10 mouse cellular contexts compared by ENCODE assay signal in genomic region chr14:86395531-86395930, GRCm38 (mm10).
A peak's percentile ranks its signal among the peaks of the same experiment; 100 is the strongest.
DNase-seq lines count a peak whose midpoint lies in the region; ATAC-seq and TF ChIP-seq lines count a peak whose summit lies in the region.
"Had no signal": no experiment of that assay in that cellular context is flagged by ENCODE, and none has a peak within 500 bp of the region (broad histone marks: within the 10 kb centered on the region; RNA-seq: fewer than 3 reads in every experiment).

No protein-coding gene starts in this region.

- DNase-seq in heart, adult 8-10 months (ENCODE audit: low spot score), result no peak
- no peak for DNase-seq in spleen, postnatal 4 days (ENCODE audit: low spot score in 2 of 2)
- no peak for DNase-seq in ovary, adult 18-20 months (ENCODE audit: low spot score)
- DNase-seq: cerebellum, adult 18-20 months; kidney, adult 11 months had no signal

- no peaks in the 10 kb centered on the region for H3K27me3 ChIP-seq in heart, embryonic 15.5 days
- H3K27me3 ChIP-seq in E14TG2a.4 (ENCODE audit: insufficient read depth, low read length), result peaks cover 16% of the 10 kb centered on the region
- peaks cover 13% of the 10 kb centered on the region; the same call in 1 of the 2 replicates for H3K27me3 ChIP-seq in embryonic facial prominence, embryonic 13.5 days
- H3K27me3 ChIP-seq in hindbrain, embryonic 16.5 days (replicated peaks; ENCODE audit: control insufficient read depth, insufficient read depth, low read length), result no peaks in the 10 kb centered on the region
- H3K27me3 ChIP-seq in liver, embryonic 12.5 days (replicated peaks), result peaks cover 11% of the 10 kb centered on the region

- no peak for TF ChIP-seq CTCF in E14TG2a.4 (conservative IDR thresholded peaks at IDR 0.05; ENCODE audit: low read length)

- 33% methylated on average over 10 of the region's 10 CpGs for WGBS in heart, embryonic 15.5 days
- WGBS in embryonic facial prominence, embryonic 13.5 days, result 18% methylated on average over 10 of the region's 10 CpGs
- 14% methylated on average over 10 of the region's 10 CpGs for WGBS in hindbrain, embryonic 16.5 days
- 27% methylated on average over 10 of the region's 10 CpGs for WGBS in liver, embryonic 12.5 days (ENCODE audit: insufficient replicate concordance)

- peak overlapping the region; percentile 28 for H3K4me3 ChIP-seq in heart, embryonic 15.5 days
- H3K4me3 ChIP-seq in E14TG2a.4 (replicated peaks; ENCODE audit: low read length), result peak overlapping the region; percentile 45; the same call in 1 of the 2 replicates
- H3K4me3 ChIP-seq in embryonic facial prominence, embryonic 13.5 days, result 0 out of 2 replicates have a peak overlapping the region, but pooled peaks have one; percentile 6
- peak overlapping the region; percentile 18 for H3K4me3 ChIP-seq in hindbrain, embryonic 16.5 days (ENCODE audit: low read length)
- no peak overlapping the region for H3K4me3 ChIP-seq in liver, embryonic 12.5 days

- H3K9ac ChIP-seq in heart, embryonic 15.5 days, result no peak overlapping the region
- no peak overlapping the region; the same call in 1 of the 2 replicates for H3K9ac ChIP-seq in embryonic facial prominence, embryonic 13.5 days
- H3K9ac ChIP-seq in hindbrain, embryonic 16.5 days (ENCODE audit: low read depth, low read length), result peak overlapping the region; percentile 43; the same call in 1 of the 2 replicates
- H3K9ac ChIP-seq in liver, embryonic 12.5 days, result no peak overlapping the region

- no peaks in the 10 kb centered on the region for H3K9me3 ChIP-seq in heart, embryonic 15.5 days (replicated peaks)
- H3K9me3 ChIP-seq in E14TG2a.4 (ENCODE audit: low read length), result peaks cover 54% of the 10 kb centered on the region
- no peaks in the 10 kb centered on the region for H3K9me3 ChIP-seq in embryonic facial prominence, embryonic 13.5 days
- H3K9me3 ChIP-seq in hindbrain, embryonic 16.5 days (ENCODE audit: control insufficient read depth, low read length), result no peaks in the 10 kb centered on the region
- H3K9me3 ChIP-seq in liver, embryonic 12.5 days (replicated peaks), result no peaks in the 10 kb centered on the region

- no peak overlapping the region for H3K27ac ChIP-seq in heart, embryonic 15.5 days
- no peak overlapping the region for H3K27ac ChIP-seq in embryonic facial prominence, embryonic 13.5 days
- peak overlapping the region; percentile 66 for H3K27ac ChIP-seq in hindbrain, embryonic 16.5 days (ENCODE audit: low read depth, low read length)
- no peak overlapping the region for H3K27ac ChIP-seq in liver, embryonic 12.5 days

- no peaks in the 10 kb centered on the region for H3K36me3 ChIP-seq in heart, embryonic 15.5 days
- H3K36me3 ChIP-seq in E14TG2a.4 (ENCODE audit: insufficient read depth, low read length), result peaks cover 12% of the 10 kb centered on the region
- H3K36me3 ChIP-seq in embryonic facial prominence, embryonic 13.5 days, result no peaks in the 10 kb centered on the region
- H3K36me3 ChIP-seq in hindbrain, embryonic 16.5 days (ENCODE audit: control insufficient read depth, insufficient read depth, low read length), result no peaks in the 10 kb centered on the region
- H3K36me3 ChIP-seq in liver, embryonic 12.5 days, result no peaks in the 10 kb centered on the region

- ATAC-seq in heart, embryonic 15.5 days (replicated peaks; ENCODE audit: insufficient number of reproducible peaks, insufficient read depth, low FRiP score, low read depth), result no peak
- ATAC-seq in embryonic facial prominence, embryonic 13.5 days (ENCODE audit: insufficient number of reproducible peaks, insufficient read depth, low FRiP score, low TSS enrichment, low read depth), result no peak
- ATAC-seq in hindbrain, embryonic 16.5 days, result peak; percentile 92
- no peak for ATAC-seq in liver, embryonic 12.5 days

- peak overlapping the region; percentile 51 for H3K4me2 ChIP-seq in heart, embryonic 15.5 days
- peak overlapping the region; percentile 37 for H3K4me2 ChIP-seq in embryonic facial prominence, embryonic 13.5 days
- H3K4me2 ChIP-seq in hindbrain, embryonic 16.5 days (ENCODE audit: low read length), result peak overlapping the region; percentile 53
- no peak overlapping the region for H3K4me2 ChIP-seq in liver, embryonic 12.5 days

- no peaks in the 10 kb centered on the region; the same call in 1 of the 2 replicates for H3K4me1 ChIP-seq in heart, embryonic 15.5 days (replicated peaks)
- peaks cover 23% of the 10 kb centered on the region for H3K4me1 ChIP-seq in E14TG2a.4 (replicated peaks; ENCODE audit: low read depth, low read length)
- H3K4me1 ChIP-seq in embryonic facial prominence, embryonic 13.5 days, result peaks cover 12% of the 10 kb centered on the region; the same call in 1 of the 2 replicates
- H3K4me1 ChIP-seq in hindbrain, embryonic 16.5 days (ENCODE audit: control insufficient read depth, insufficient read depth, low read depth, low read length), result peaks cover 10% of the 10 kb centered on the region
- no peaks in the 10 kb centered on the region for H3K4me1 ChIP-seq in liver, embryonic 12.5 days
